Mouse (Mus musculus) brain, embryonic 14.5 days (tissue): Measurements from ENCODE around the gene Tet2. TPM values are rescaled to one million over a fixed set of nuclear protein-coding genes. Genes with fewer than 3 reads are reported as not detected.
"Not testable (repeated sequence)": the region's sequence is repeated elsewhere in the genome, so short reads cannot be mapped to it uniquely, and the experiment has no call there.

ENCODE experiments used
- DNase-seq: peaks from one replicate; pipeline ENCODE4 v3.0.0-alpha.2; 2011; ENCODE audit warnings: low read depth
- CTCF ChIP-seq: fragments of 200-500 bp; IDR thresholded peaks from 2 replicates; pipeline ENCODE4 v1.5.1; 2012; ENCODE audit warnings: inconsistent platforms, mild to moderate bottlenecking, moderate library complexity, borderline replicate concordance; ENCODE audit not compliant: insufficient read depth, insufficient read length; ENCODE audit errors: extremely low read depth
- POLR2A ChIP-seq: fragments of 200-500 bp; IDR thresholded peaks from 2 replicates; pipeline ENCODE4 v1.6.1; 2012; ENCODE audit warnings: mild to moderate bottlenecking, inconsistent platforms, borderline replicate concordance; ENCODE audit not compliant: poor library complexity, insufficient read depth, insufficient read length, severe bottlenecking; ENCODE audit errors: extremely low read depth
- polyA plus RNA-seq: library from polyadenylated mRNA; depleted of rRNA; stranded (reverse); fragments of >200 nt; gene quantifications from 2 replicates; pipeline ENCODE4 v1.2.3, GENCODE M21; 2012

Tet2 gene
- polyA plus RNA-seq, 1 experiment = 31.7 TPM

DNA sequence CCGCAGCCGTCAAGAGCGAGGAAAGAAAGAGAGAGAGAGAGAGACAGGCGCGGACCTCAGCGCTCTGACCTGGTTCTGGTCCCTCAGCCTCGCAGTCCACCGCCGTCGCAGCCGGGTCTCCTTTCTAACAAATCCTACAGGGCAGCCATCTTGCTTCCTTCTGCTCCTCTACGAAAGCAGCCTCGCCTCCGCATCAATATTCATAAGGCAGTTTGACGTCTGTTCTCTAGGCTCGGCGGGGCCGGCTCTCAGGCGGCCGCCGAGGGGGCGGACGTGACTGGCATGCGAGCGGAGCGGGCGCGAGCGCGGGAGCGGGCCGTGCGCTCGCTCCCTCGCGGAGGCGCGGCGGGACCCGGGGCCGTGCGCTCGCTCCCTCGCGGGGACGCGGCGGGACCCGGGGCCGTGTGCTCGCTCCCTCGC is 798 bp downstream of the Tet2 start:
- DNase-seq = peak; percentile 99
- TF ChIP-seq CTCF = no peak
- peak; percentile 66; the same call in 1 of the 2 replicates for TF ChIP-seq POLR2A

DNA sequence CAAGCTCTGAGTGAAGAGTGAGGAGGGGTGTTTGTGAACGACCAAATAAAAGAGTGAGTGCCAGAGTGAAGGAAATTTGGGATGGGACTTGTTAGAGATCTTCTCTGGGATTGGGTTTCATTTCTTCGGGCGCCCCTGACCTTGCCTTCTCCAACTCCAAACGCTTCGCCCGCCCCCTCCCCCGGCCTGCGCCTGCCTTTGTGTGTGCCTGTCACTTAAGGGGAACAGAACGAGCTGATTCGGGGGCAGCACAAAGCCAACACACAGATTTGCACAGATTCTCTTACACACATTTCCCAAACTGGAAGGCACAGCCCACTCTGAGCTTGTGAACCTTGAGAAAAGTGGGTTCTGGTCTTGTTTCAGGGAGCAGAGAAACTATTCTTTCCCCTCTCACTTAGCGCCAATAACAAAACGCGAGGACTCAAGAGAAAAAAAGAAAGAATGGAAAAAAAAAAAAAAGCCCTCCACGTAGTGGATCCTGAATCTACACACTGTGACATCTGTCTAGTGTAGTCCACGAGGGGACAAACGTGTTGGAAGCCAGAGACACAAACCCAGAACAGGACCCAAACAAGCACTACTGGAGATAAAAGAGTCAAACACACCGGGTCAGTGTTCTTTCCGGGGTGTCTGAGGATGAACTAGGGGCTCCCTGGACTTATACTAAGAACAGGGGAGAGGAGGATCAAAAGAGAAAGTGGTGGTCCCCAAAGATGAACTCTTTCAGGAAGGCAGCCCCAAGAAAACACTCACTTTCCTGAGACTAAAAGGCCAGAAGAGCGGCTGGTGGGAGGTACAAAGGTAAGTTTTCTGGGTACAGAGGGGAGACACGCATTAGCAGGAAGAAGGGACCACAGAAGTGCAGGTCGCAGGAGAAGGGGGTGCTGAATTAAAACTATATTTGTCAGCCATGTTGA is 1.6 kb downstream of the Tet2 start:
- TF ChIP-seq POLR2A (no peak), CTCF (no peak)

DNA sequence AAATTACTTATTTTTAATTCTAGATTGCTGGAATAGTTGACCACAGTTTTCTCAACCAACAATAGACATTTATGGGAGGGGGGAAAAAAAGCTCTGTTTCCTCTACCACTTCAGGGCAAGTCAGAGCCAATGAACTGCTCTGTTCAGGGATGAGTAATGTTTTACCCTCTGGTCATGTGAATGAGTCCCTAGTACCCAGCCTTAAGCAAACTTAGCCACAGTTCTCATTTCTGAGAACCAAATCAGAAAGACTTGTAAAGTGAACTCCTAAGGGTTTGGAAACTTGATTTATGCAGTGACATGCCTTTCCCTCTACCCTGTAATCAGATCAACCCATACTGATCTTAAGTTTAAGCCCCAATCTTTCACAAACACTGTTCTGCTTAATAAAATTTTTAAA is 2.9 kb downstream of the Tet2 start:
- DNase-seq = no peak
- no peak for TF ChIP-seq POLR2A
- no peak for TF ChIP-seq CTCF

More for the DNA sequence above, 1.6 kb downstream of the Tet2 start:
- peak; percentile 89 for DNase-seq

DNA sequence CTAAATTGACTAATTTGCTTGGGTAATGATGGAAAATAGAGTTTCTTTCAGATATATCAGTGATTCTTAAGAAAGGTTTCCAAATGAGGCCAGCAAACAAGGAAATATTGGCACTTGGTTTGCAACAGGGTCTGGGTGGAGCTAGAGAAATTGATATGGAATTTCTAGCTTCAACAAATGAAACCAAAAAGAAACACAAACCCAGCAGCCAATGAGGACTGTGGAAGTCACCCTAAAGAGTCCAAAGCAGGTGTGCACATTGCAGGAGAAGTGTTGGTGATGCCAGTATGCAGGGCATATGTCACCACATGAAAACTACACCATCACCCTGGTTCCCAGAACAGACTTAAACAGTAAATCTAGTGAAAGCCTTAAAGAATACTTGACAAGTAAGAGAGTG is 3.9 kb downstream of the Tet2 start:
- no peak for DNase-seq
- TF ChIP-seq CTCF = no peak
- TF ChIP-seq POLR2A = no peak

DNA sequence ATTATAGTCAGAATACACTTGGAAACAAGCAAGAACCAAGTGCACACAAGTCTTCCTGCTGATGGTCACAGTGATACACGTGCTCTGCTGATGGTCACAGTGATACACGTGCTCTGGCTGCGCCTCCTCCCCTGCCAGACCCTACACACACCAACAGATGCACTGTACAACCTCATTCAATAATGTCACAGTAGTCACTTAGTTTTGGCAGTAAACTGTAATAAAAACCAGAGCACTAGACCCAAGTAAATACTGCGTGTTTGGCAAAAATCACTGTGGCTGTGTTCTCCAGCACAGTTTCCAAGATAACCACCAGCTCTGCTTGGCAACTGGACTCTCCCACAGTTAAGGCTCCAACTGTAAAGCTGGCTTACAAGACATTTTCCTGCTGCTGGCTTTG is 4.9 kb downstream of the Tet2 start:
- TF ChIP-seq POLR2A (no peak), CTCF (no peak)
- peak; percentile 22 for DNase-seq

DNA sequence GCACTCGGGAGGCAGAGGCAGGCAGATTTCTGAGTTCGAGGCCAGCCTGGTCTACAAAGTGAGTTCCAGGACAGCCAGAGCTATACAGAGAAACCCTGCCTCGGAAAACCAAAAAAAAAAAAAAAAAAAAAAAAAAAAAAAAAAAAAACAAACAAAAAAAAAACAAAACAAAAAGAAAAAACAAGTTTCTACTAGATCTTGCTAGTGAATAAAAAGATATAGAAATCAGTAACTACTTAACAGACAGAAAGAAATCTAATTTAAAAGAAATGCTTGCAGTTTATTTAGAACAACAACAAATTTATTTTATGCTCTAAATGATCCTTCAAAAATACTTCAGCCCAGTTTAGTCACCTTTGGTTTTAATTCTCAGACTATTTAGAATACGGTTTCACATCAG is 6.4 kb downstream of the Tet2 start:
- DNase-seq = not testable (repeated sequence)

DNA sequence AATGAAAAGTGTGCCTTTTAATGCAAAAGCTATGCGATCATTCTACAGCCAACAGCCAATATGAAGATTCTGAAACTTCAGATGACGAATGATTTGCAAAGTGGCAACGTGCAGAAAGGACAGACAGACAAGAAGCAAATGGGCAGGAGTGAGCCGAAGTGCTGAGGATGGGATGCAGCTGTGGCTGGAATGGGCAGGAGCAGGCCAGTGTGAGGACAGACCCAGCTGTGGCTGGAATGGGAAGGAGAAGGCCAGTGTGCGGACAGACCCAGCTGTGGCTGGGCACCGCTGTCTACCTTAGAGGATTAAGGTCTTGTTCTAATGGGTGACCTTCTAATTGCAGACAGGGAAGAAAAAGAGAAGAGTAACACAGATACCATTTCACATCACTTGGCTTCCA is 9.3 kb downstream of the Tet2 start:
- no peak for TF ChIP-seq POLR2A
- no peak for DNase-seq

DNA sequence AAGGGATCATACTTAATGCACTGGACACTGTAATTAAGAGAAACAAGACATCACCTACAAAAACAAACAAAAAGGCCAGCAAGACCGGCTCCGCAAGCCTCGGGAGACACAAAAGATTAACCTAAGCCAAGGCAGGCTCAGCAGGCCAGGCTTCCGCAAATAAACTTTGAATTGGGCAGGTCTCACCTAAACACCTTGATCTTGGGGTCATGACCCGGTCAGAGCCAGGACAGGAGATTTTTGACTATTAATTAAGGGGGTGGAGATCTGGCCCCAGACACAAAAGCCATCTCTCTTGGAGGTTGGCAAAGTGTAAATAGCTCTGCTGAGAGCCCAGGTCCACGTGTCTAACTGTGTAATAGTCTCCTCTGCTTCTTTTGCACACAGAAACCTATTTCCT is 10.9 kb downstream of the Tet2 start:
- no peak for DNase-seq
- TF ChIP-seq POLR2A = no peak

DNA sequence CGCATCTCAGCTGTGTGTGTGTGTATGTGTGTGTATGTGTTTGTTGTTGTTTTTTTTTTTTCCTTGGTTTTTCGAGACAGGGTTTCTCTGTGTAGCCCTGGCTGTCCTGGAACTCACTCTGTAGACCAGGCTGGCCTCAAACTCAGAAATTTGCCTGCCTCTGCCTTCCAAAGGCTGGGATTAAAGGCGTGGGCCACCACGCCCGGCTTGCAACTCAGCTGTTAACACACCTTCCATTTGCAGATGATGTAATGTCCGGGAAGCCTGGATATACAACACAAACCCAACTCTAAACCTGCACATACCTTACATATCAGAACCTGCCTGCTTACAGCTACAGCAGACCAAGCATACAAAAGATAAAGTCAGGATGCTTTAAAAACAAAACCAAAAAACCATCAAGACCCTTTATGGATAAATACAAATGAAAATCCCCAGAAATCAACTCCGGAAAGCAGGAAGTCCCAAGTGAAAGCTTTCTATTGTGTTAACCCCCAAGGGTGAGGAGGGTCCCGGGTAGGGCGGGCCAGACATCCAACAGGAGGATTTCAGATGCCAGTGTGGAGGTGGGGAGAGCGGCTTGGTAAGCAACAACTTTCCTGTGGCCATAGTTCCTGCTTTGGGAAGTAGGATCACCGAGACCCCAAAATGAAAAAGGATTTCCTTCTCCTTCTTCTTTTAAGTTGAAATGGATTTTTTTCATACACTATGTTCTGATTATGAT is 11.5 kb downstream of the Tet2 start:
- no peak for DNase-seq
- no peak for TF ChIP-seq POLR2A
- no peak for TF ChIP-seq CTCF

DNA sequence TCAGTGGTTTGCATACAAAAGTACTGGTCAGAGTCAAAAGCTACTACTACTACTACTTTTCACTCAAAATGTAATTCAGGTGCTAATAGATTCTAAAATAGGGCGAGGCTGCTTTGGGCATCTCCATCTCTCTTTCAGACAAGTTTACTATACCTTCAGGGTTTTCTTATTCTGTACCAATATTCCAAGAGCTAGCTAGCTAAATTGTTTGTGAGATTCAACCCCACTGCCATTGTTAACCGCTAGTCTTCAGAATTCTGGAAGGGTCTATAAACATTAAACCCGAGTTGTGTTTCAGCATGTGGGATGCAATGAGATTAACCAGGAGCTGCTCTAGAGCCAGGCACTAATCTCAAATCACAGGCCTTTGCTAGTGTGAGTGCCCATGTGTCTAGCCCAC is 12.1 kb downstream of the Tet2 start:
- DNase-seq = no peak
- TF ChIP-seq CTCF (no peak), POLR2A (no peak)

DNA sequence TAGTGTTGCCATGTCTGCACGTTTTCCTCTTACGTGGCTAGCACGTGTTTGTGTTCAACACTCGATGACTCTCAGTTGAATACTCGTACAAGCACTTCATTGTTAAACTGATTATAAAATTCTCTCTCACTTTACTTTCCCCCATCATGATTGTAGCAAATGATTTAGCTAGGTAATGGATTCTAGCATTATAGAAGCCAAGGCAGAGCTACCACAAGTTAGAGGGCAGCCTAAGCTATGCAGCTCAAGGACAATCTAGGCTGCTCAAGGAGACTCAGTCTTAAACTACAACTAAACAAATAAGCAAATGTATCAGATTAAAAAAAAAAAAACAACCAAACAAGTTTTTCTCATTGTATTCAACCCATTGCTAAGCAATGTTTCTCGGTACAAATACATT is 12.7 kb downstream of the Tet2 start:
- DNase-seq = no peak
- TF ChIP-seq CTCF (no peak), POLR2A (no peak)

DNA sequence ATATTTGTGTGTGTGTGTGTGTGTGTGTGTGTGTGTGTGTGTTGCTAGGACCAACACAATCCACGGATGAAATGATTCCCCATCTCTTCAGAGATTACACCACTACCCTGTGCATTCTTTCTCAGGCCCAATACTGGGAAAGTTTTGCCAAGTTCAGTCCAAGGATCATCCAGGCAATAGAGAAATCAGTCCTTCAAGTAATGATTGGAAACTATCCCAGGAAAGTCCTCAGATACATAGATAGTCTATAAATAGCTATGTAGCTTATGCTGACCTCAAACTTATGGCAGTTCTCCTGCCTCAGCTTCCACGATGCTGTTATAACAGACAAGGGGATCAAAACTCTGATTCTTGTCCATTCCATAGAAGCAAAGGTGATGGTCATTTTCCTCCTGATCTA is 13.8 kb downstream of the Tet2 start:
- TF ChIP-seq POLR2A (no peak), CTCF (no peak)
- DNase-seq = no peak
